In genomic region chr10:94829407-94829806, GRCm38 (mm10) we compare ENCODE assay signal across 8 mouse cellular contexts.
DNase-seq lines count a peak whose midpoint lies in the region; ATAC-seq and TF ChIP-seq lines count a peak whose summit lies in the region.

No protein-coding gene starts in this region.

- H3K4me2 ChIP-seq in hindbrain, embryonic 16.5 days (ENCODE audit: low read length), result 0 out of 2 replicates have a peak overlapping the region, but pooled peaks have one; percentile 24

- DNase-seq in adrenal gland, postnatal 36 days, result peak; percentile 81 to 89
- peak; percentile 88 to 95 for DNase-seq in frontal cortex, adult 2 months (ENCODE audit: extremely low spot score in 1 of 2, low spot score in 1 of 2)
- DNase-seq in layer of hippocampus, postnatal 36 days, result peak; percentile 85 to 86
- peak; percentile 95 to 96 for DNase-seq in lung, postnatal 4 days
- DNase-seq in spleen, adult 12 weeks (ENCODE audit: low spot score), result peak; percentile 57
- DNase-seq in retina, postnatal 1 day, result no peak

- no peak overlapping the region for H3K9ac ChIP-seq in hindbrain, embryonic 16.5 days (ENCODE audit: low read depth, low read length)

- no peaks in the 10 kb centered on the region for H3K9me3 ChIP-seq in E14TG2a.4 (ENCODE audit: low read length)
- no peaks in the 10 kb centered on the region for H3K9me3 ChIP-seq in hindbrain, embryonic 16.5 days (ENCODE audit: control insufficient read depth, low read length)

- WGBS in hindbrain, embryonic 16.5 days, result 40% methylated on average over 6 of the region's 6 CpGs

- H3K27me3 ChIP-seq in E14TG2a.4 (ENCODE audit: insufficient read depth, low read length), result 0 out of 2 replicates have a peak, but pooled peaks cover 4% of the 10 kb centered on the region
- no peaks in the 10 kb centered on the region for H3K27me3 ChIP-seq in hindbrain, embryonic 16.5 days (replicated peaks; ENCODE audit: control insufficient read depth, insufficient read depth, low read length)

- peak overlapping the region; percentile 55 for H3K4me3 ChIP-seq in E14TG2a.4 (replicated peaks; ENCODE audit: low read length)
- H3K4me3 ChIP-seq in hindbrain, embryonic 16.5 days (ENCODE audit: low read length), result no peak overlapping the region

- ATAC-seq in hindbrain, embryonic 16.5 days, result peak; percentile 92

- peak overlapping the region; percentile 79 for H3K27ac ChIP-seq in hindbrain, embryonic 16.5 days (ENCODE audit: low read depth, low read length)

- H3K4me1 ChIP-seq in E14TG2a.4 (replicated peaks; ENCODE audit: low read depth, low read length), result no peaks in the 10 kb centered on the region
- peaks cover 15% of the 10 kb centered on the region for H3K4me1 ChIP-seq in hindbrain, embryonic 16.5 days (ENCODE audit: control insufficient read depth, insufficient read depth, low read depth, low read length)

- TF ChIP-seq CTCF in E14TG2a.4 (conservative IDR thresholded peaks at IDR 0.05; ENCODE audit: low read length), result no peak

- H3K36me3 ChIP-seq in E14TG2a.4 (ENCODE audit: insufficient read depth, low read length), result no peaks in the 10 kb centered on the region
- peaks cover 8% of the 10 kb centered on the region for H3K36me3 ChIP-seq in hindbrain, embryonic 16.5 days (ENCODE audit: control insufficient read depth, insufficient read depth, low read length)
